In genomic region chr17:29603283-29603682, GRCm38 (mm10) we compare ENCODE assay signal across 8 mouse cellular contexts. TPM values are rescaled to one million over a fixed set of nuclear protein-coding genes. Genes with fewer than 3 reads are reported as not detected.
DNase-seq lines count a peak whose midpoint lies in the region; ATAC-seq lines count a peak whose summit lies in the region.

No protein-coding gene starts in this region.

- no peaks in the 10 kb centered on the region for H3K27me3 ChIP-seq in kidney, embryonic 14.5 days (ENCODE audit: control insufficient read depth, insufficient read depth, low read length)
- H3K27me3 ChIP-seq in forebrain, embryonic 11.5 days (ENCODE audit: control insufficient read depth, insufficient read depth, low read length) = no peaks in the 10 kb centered on the region
- no peaks in the 10 kb centered on the region for H3K27me3 ChIP-seq in hindbrain, embryonic 13.5 days
- no peaks in the 10 kb centered on the region for H3K27me3 ChIP-seq in midbrain, embryonic 14.5 days (ENCODE audit: control insufficient read depth, insufficient read depth, low read length)

- H3K27ac ChIP-seq in kidney, embryonic 14.5 days (ENCODE audit: low read depth, low read length) = no peak overlapping the region
- no peak overlapping the region for H3K27ac ChIP-seq in forebrain, embryonic 11.5 days (ENCODE audit: low read depth, low read length)
- H3K27ac ChIP-seq in hindbrain, embryonic 13.5 days = no peak overlapping the region
- H3K27ac ChIP-seq in midbrain, embryonic 14.5 days (replicated peaks; ENCODE audit: low read depth, low read length) = no peak overlapping the region

- intact Hi-C loops in left cerebral cortex, postnatal 10 days (cut with DNase I) = loop anchor here (10.0 kb wide), 1 partner anchor 282 kb away; no protein-coding TSS in a partner anchor

- H3K4me2 ChIP-seq in kidney, embryonic 14.5 days (replicated peaks; ENCODE audit: low read depth, low read length) = no peak overlapping the region
- no peak overlapping the region for H3K4me2 ChIP-seq in forebrain, embryonic 11.5 days (ENCODE audit: low read depth, low read length, severe bottlenecking)
- H3K4me2 ChIP-seq in hindbrain, embryonic 13.5 days = no peak overlapping the region
- no peak overlapping the region for H3K4me2 ChIP-seq in midbrain, embryonic 14.5 days (ENCODE audit: low read length)

- no peaks in the 10 kb centered on the region for H3K9me3 ChIP-seq in kidney, embryonic 14.5 days (ENCODE audit: control insufficient read depth, low read length)
- no peaks in the 10 kb centered on the region for H3K9me3 ChIP-seq in forebrain, embryonic 11.5 days (ENCODE audit: control insufficient read depth, low read length)
- no peaks in the 10 kb centered on the region for H3K9me3 ChIP-seq in hindbrain, embryonic 13.5 days
- no peaks in the 10 kb centered on the region for H3K9me3 ChIP-seq in midbrain, embryonic 14.5 days (ENCODE audit: control insufficient read depth, low read length)

- ATAC-seq in kidney, embryonic 14.5 days (ENCODE audit: low FRiP score, low TSS enrichment) = no peak
- ATAC-seq in forebrain, embryonic 11.5 days (replicated peaks; ENCODE audit: low FRiP score) = no peak
- 0 out of 2 replicates have a peak, but pooled peaks have one; percentile 61 for ATAC-seq in hindbrain, embryonic 13.5 days (ENCODE audit: low FRiP score)
- ATAC-seq in midbrain, embryonic 14.5 days (ENCODE audit: low FRiP score, low TSS enrichment) = no peak

- H3K4me3 ChIP-seq in kidney, embryonic 14.5 days (ENCODE audit: low read length) = no peak overlapping the region
- no peak overlapping the region for H3K4me3 ChIP-seq in forebrain, embryonic 11.5 days (ENCODE audit: low read depth, low read length)
- H3K4me3 ChIP-seq in hindbrain, embryonic 13.5 days = no peak overlapping the region
- H3K4me3 ChIP-seq in midbrain, embryonic 14.5 days (replicated peaks; ENCODE audit: low read depth, low read length) = no peak overlapping the region

- H3K9ac ChIP-seq in kidney, embryonic 14.5 days (ENCODE audit: low read depth, low read length) = no peak overlapping the region
- H3K9ac ChIP-seq in forebrain, embryonic 11.5 days (ENCODE audit: low read length) = no peak overlapping the region
- no peak overlapping the region for H3K9ac ChIP-seq in hindbrain, embryonic 13.5 days
- H3K9ac ChIP-seq in midbrain, embryonic 14.5 days (replicated peaks; ENCODE audit: low read length) = no peak overlapping the region

- H3K36me3 ChIP-seq in kidney, embryonic 14.5 days (ENCODE audit: control insufficient read depth, insufficient read depth, low read length) = peaks cover 33% of the 10 kb centered on the region; the same call in 1 of the 2 replicates
- no peaks in the 10 kb centered on the region; the same call in 1 of the 2 replicates for H3K36me3 ChIP-seq in forebrain, embryonic 11.5 days (ENCODE audit: control insufficient read depth, insufficient read depth, low read length)
- H3K36me3 ChIP-seq in hindbrain, embryonic 13.5 days = peaks cover 62% of the 10 kb centered on the region
- H3K36me3 ChIP-seq in midbrain, embryonic 14.5 days (ENCODE audit: control insufficient read depth, insufficient read depth, low read length) = peaks cover 54% of the 10 kb centered on the region

- no peaks in the 10 kb centered on the region for H3K4me1 ChIP-seq in kidney, embryonic 14.5 days (ENCODE audit: control insufficient read depth, insufficient read depth, low read length)
- no peaks in the 10 kb centered on the region for H3K4me1 ChIP-seq in forebrain, embryonic 11.5 days (replicated peaks; ENCODE audit: control insufficient read depth, insufficient read depth, low read length)
- H3K4me1 ChIP-seq in hindbrain, embryonic 13.5 days (replicated peaks) = no peaks in the 10 kb centered on the region
- H3K4me1 ChIP-seq in midbrain, embryonic 14.5 days (ENCODE audit: control insufficient read depth, insufficient read depth, low read length) = no peaks in the 10 kb centered on the region

- DNase-seq in kidney, adult 11 months = peak; percentile 48
- DNase-seq in c-Kit-positive CD71-positive TER-119-negative erythroid progenitor cells, embryonic 14.5 days (ENCODE audit: low read depth) = peak; percentile 55
- DNase-seq in forebrain, embryonic 11.5 days (ENCODE audit: low spot score) = peak; percentile 89
- DNase-seq in left cerebral cortex, postnatal 10 days (ENCODE audit: extremely low spot score in 1 of 2, low spot score in 2 of 2) = peak; percentile 64 to 82
- peak; percentile 92 for DNase-seq in midbrain, embryonic 14.5 days
- DNase-seq in spleen, postnatal 14 days (ENCODE audit: low spot score in 2 of 2) = peak; percentile 50 to 66

- WGBS in kidney, embryonic 14.5 days = 26% methylated on average over 6 of the region's 6 CpGs
- WGBS in forebrain, embryonic 11.5 days = 25% methylated on average over 6 of the region's 6 CpGs
- 28% methylated on average over 6 of the region's 6 CpGs for WGBS in hindbrain, embryonic 13.5 days
- 24% methylated on average over 6 of the region's 6 CpGs for WGBS in midbrain, embryonic 14.5 days

RNA-seq across cellular contexts. Expression of gene Rnf8, which starts 11.3 kb away (rescaled TPM):
- 74.6 and 87.2 TPM in 2 replicates for polyA plus RNA-seq in kidney, embryonic 14.5 days (2014; fragmentation: Nextera tagmentation; extraction: Ambion mirVana)
- polyA plus RNA-seq in forebrain, embryonic 11.5 days (2014; fragmentation: Nextera tagmentation; extraction: Ambion mirVana) = 112 and 124 TPM in 2 replicates
- polyA plus RNA-seq in hindbrain, embryonic 13.5 days (2015; fragmentation: Nextera tagmentation; extraction: Ambion mirVana) = 79.2 and 83.4 TPM in 2 replicates
- total RNA-seq in left cerebral cortex, postnatal 10 days (2021) = 10 to 100 TPM; 44.0 to 47.8 TPM
- polyA plus RNA-seq in midbrain, embryonic 14.5 days (2014; fragmentation: Nextera tagmentation; extraction: Ambion mirVana) = 80.5 and 86.8 TPM in 2 replicates

RNA-seq across cellular contexts. Expression of gene Gm28043, which starts 11.4 kb away (rescaled TPM):
- polyA plus RNA-seq in kidney, embryonic 14.5 days (2014; fragmentation: Nextera tagmentation; extraction: Ambion mirVana) = 2.2 and 2.3 TPM in 2 replicates
- polyA plus RNA-seq in forebrain, embryonic 11.5 days (2014; fragmentation: Nextera tagmentation; extraction: Ambion mirVana) = 3.5 and 5.0 TPM in 2 replicates
- 2.9 and 3.8 TPM in 2 replicates for polyA plus RNA-seq in hindbrain, embryonic 13.5 days (2015; fragmentation: Nextera tagmentation; extraction: Ambion mirVana)
- 1 to 10 TPM; 3.8 to 4.2 TPM for total RNA-seq in left cerebral cortex, postnatal 10 days (2021)
- 2.0 and 2.9 TPM in 2 replicates for polyA plus RNA-seq in midbrain, embryonic 14.5 days (2014; fragmentation: Nextera tagmentation; extraction: Ambion mirVana)

RNA-seq across cellular contexts. Expression of gene Tmem217, which starts 51.1 kb away (rescaled TPM):
- 0.42 and 0.76 TPM in 2 replicates for polyA plus RNA-seq in kidney, embryonic 14.5 days (2014; fragmentation: Nextera tagmentation; extraction: Ambion mirVana)
- 0.55 and 0.71 TPM in 2 replicates for polyA plus RNA-seq in forebrain, embryonic 11.5 days (2014; fragmentation: Nextera tagmentation; extraction: Ambion mirVana)
- polyA plus RNA-seq in hindbrain, embryonic 13.5 days (2015; fragmentation: Nextera tagmentation; extraction: Ambion mirVana) = 1.6 and 1.8 TPM in 2 replicates
- total RNA-seq in left cerebral cortex, postnatal 10 days (2021) = not detected
- polyA plus RNA-seq in midbrain, embryonic 14.5 days (2014; fragmentation: Nextera tagmentation; extraction: Ambion mirVana) = 0.43 and 0.49 TPM in 2 replicates

RNA-seq across cellular contexts. Expression of gene Tbc1d22b, which starts 53.7 kb away (rescaled TPM):
- 11.5 and 18.5 TPM in 2 replicates for polyA plus RNA-seq in kidney, embryonic 14.5 days (2014; fragmentation: Nextera tagmentation; extraction: Ambion mirVana)
- polyA plus RNA-seq in forebrain, embryonic 11.5 days (2014; fragmentation: Nextera tagmentation; extraction: Ambion mirVana) = 20.9 and 21.9 TPM in 2 replicates
- polyA plus RNA-seq in hindbrain, embryonic 13.5 days (2015; fragmentation: Nextera tagmentation; extraction: Ambion mirVana) = 22.1 and 22.8 TPM in 2 replicates
- 10 to 100 TPM; 47.1 to 48.1 TPM for total RNA-seq in left cerebral cortex, postnatal 10 days (2021)
- 25.8 and 27.7 TPM in 2 replicates for polyA plus RNA-seq in midbrain, embryonic 14.5 days (2014; fragmentation: Nextera tagmentation; extraction: Ambion mirVana)

RNA-seq across cellular contexts. Expression of gene Gm17657, which starts 53.8 kb away (rescaled TPM):
- polyA plus RNA-seq in kidney, embryonic 14.5 days (2014; fragmentation: Nextera tagmentation; extraction: Ambion mirVana) = not detected in 2 replicates
- polyA plus RNA-seq in forebrain, embryonic 11.5 days (2014; fragmentation: Nextera tagmentation; extraction: Ambion mirVana) = not detected in 2 replicates
- polyA plus RNA-seq in hindbrain, embryonic 13.5 days (2015; fragmentation: Nextera tagmentation; extraction: Ambion mirVana) = not detected in 2 replicates
- total RNA-seq in left cerebral cortex, postnatal 10 days (2021) = not detected
- not detected in 2 replicates for polyA plus RNA-seq in midbrain, embryonic 14.5 days (2014; fragmentation: Nextera tagmentation; extraction: Ambion mirVana)
